Mouse (Mus musculus) embryonic facial prominence, embryonic 12.5 days (tissue): ENCODE measurements around the gene Akap6. TPM values are rescaled to one million over a fixed set of nuclear protein-coding genes. Genes with fewer than 3 reads are reported as not detected.

Source experiments
- ATAC-seq: fragments of 200-750 bp; cut with Nextera tagmentation; 2 replicates; pipeline ENCODE4 v1.8.0; 2017; ENCODE audit not compliant: insufficient number of reproducible peaks, insufficient read depth, low FRiP score, low TSS enrichment
- H3K27ac ChIP-seq: fragments of 300-500 bp; sonication (generic); 2 replicates; pipeline ENCODE4 v1.5.1; 2016; ENCODE audit warnings: mild to moderate bottlenecking
- H3K27me3 ChIP-seq: fragments of 300-500 bp; sonication (generic); 2 replicates; pipeline ENCODE4 v1.6.1; 2016; ENCODE audit warnings: mild to moderate bottlenecking, moderate library complexity
- H3K36me3 ChIP-seq: fragments of 300-500 bp; sonication (generic); 2 replicates; pipeline ENCODE4 v1.6.1; 2016; ENCODE audit warnings: mild to moderate bottlenecking
- H3K4me1 ChIP-seq: fragments of 300-500 bp; sonication (generic); 2 replicates; pipeline ENCODE4 v1.6.1; 2016
- H3K4me2 ChIP-seq: fragments of 300-500 bp; sonication (generic); replicated peaks from 2 replicates; pipeline ENCODE4 v1.6.1; 2016; ENCODE audit warnings: mild to moderate bottlenecking, moderate library complexity
- H3K4me3 ChIP-seq: fragments of 300-500 bp; sonication (generic); 2 replicates; pipeline ENCODE4 v1.5.1; 2016; ENCODE audit warnings: mild to moderate bottlenecking
- H3K9ac ChIP-seq: fragments of 300-500 bp; sonication (generic); 2 replicates; pipeline ENCODE4 v1.6.1; 2016; ENCODE audit warnings: mild to moderate bottlenecking, moderate library complexity
- H3K9me3 ChIP-seq: fragments of 300-500 bp; sonication (generic); 2 replicates; pipeline ENCODE4 v1.6.1; 2016; ENCODE audit warnings: mild to moderate bottlenecking, moderate library complexity
- WGBS: fragments of 180-500 bp; shearing (Covaris S2); methylation state at CpG from one replicate; pipeline ENCODE4 v1.1.7; 2016; 5-methylcytosine and 5-hydroxymethylcytosine counted together
- polyA plus RNA-seq: library from polyadenylated mRNA; unstranded; fragments of >200 nt; fragmentation: Nextera tagmentation; extraction: Ambion mirVana; gene quantifications from 2 replicates; pipeline ENCODE4 v1.2.1, GENCODE M21; 2016

Akap6 gene
- polyA plus RNA-seq, 1 experiment from 2014 or later: 3.5 TPM

GRCm38 (mm10) chr12:52794131-52794530, 94.9 kb downstream of the Akap6 start:
- Histone ChIP-seq H3K4me2 (no peak overlapping the region), H3K4me1 (peaks cover 11% of the 10 kb centered on the region; the same call in 1 of the 2 replicates), H3K9ac (no peak overlapping the region), H3K27me3 (no peaks in the 10 kb centered on the region), H3K4me3 (no peak overlapping the region), H3K36me3 (no peaks in the 10 kb centered on the region), H3K9me3 (no peaks in the 10 kb centered on the region), H3K27ac (no peak overlapping the region)
- WGBS: 76% methylated on average over 4 of the region's 4 CpGs
- ATAC-seq: no peak

- H3K9ac ChIP-seq: no peak overlapping the region
- H3K9me3 ChIP-seq: no peaks in the 10 kb centered on the region
- H3K36me3 ChIP-seq: no peaks in the 10 kb centered on the region
- 89% methylated on average over 18 of the region's 18 CpGs for WGBS
- peaks cover 8% of the 10 kb centered on the region; the same call in 1 of the 2 replicates for H3K4me1 ChIP-seq
- H3K27ac ChIP-seq: no peak overlapping the region
- ATAC-seq: no peak
- H3K27me3 ChIP-seq: no peaks in the 10 kb centered on the region
- no peak overlapping the region for H3K4me3 ChIP-seq
- H3K4me2 ChIP-seq: no peak overlapping the region
Observed at GRCm38 (mm10) chr12:52795551-52796470, 96.6 kb downstream of the Akap6 start.

- Histone ChIP-seq H3K4me3 (no peak overlapping the region), H3K27me3 (no peaks in the 10 kb centered on the region), H3K9me3 (no peaks in the 10 kb centered on the region), H3K36me3 (no peaks in the 10 kb centered on the region), H3K27ac (no peak overlapping the region), H3K4me1 (0 out of 2 replicates have a peak, but pooled peaks cover 4% of the 10 kb centered on the region), H3K4me2 (no peak overlapping the region), H3K9ac (no peak overlapping the region)
- ATAC-seq: no peak
- WGBS: 58% methylated on average over 4 of the region's 4 CpGs
Observed at GRCm38 (mm10) chr12:52796471-52796795, 97.2 kb downstream of the Akap6 start.

- no peaks in the 10 kb centered on the region for H3K27me3 ChIP-seq
- no peak overlapping the region for H3K27ac ChIP-seq
- H3K4me2 ChIP-seq: no peak overlapping the region
- ATAC-seq: no peak
- H3K9ac ChIP-seq: no peak overlapping the region
- 90% methylated on average over 9 of the region's 9 CpGs for WGBS
- H3K4me3 ChIP-seq: no peak overlapping the region
- 0 out of 2 replicates have a peak, but pooled peaks cover 4% of the 10 kb centered on the region for H3K4me1 ChIP-seq
- no peaks in the 10 kb centered on the region for H3K36me3 ChIP-seq
- no peaks in the 10 kb centered on the region for H3K9me3 ChIP-seq
Observed at GRCm38 (mm10) chr12:52799717-52800116, 100.5 kb downstream of the Akap6 start.

GRCm38 (mm10) chr12:52806273-52806672, 107.1 kb downstream of the Akap6 start:
- ATAC-seq: no peak
- Histone ChIP-seq H3K27me3 (no peaks in the 10 kb centered on the region), H3K36me3 (no peaks in the 10 kb centered on the region), H3K9ac (no peak overlapping the region), H3K4me3 (no peak overlapping the region), H3K4me2 (no peak overlapping the region), H3K9me3 (no peaks in the 10 kb centered on the region), H3K27ac (no peak overlapping the region), H3K4me1 (no peaks in the 10 kb centered on the region)
- 73% methylated on average over 3 of the region's 3 CpGs for WGBS

GRCm38 (mm10) chr12:52818588-52818987, 119.4 kb downstream of the Akap6 start:
- Histone ChIP-seq H3K4me3 (no peak overlapping the region), H3K27ac (no peak overlapping the region), H3K9ac (no peak overlapping the region), H3K4me1 (no peaks in the 10 kb centered on the region), H3K36me3 (no peaks in the 10 kb centered on the region), H3K9me3 (no peaks in the 10 kb centered on the region), H3K4me2 (no peak overlapping the region), H3K27me3 (no peaks in the 10 kb centered on the region)
- WGBS: 72% methylated on average over 7 of the region's 7 CpGs
- ATAC-seq: no peak

GRCm38 (mm10) chr12:52824774-52825173, 125.6 kb downstream of the Akap6 start:
- Histone ChIP-seq H3K9ac (no peak overlapping the region), H3K4me3 (no peak overlapping the region), H3K4me1 (no peaks in the 10 kb centered on the region), H3K27me3 (no peaks in the 10 kb centered on the region), H3K9me3 (no peaks in the 10 kb centered on the region), H3K36me3 (no peaks in the 10 kb centered on the region), H3K4me2 (no peak overlapping the region), H3K27ac (no peak overlapping the region)
- ATAC-seq: no peak
- whole genome bisulfite sequencing: 84% methylated on average over 5 of the region's 5 CpGs

GRCm38 (mm10) chr12:52828944-52829736, 130.0 kb downstream of the Akap6 start:
- no peaks in the 10 kb centered on the region for H3K36me3 ChIP-seq
- no peaks in the 10 kb centered on the region for H3K9me3 ChIP-seq
- no peak overlapping the region for H3K9ac ChIP-seq
- peaks cover 2% of the 10 kb centered on the region; the same call in 1 of the 2 replicates for H3K4me1 ChIP-seq
- H3K27ac ChIP-seq: no peak overlapping the region
- no peaks in the 10 kb centered on the region for H3K27me3 ChIP-seq
- WGBS: 75% methylated on average over 14 of the region's 14 CpGs
- no peak overlapping the region for H3K4me3 ChIP-seq
- no peak overlapping the region for H3K4me2 ChIP-seq
- ATAC-seq: no peak

GRCm38 (mm10) chr12:52831782-52832181, 132.6 kb downstream of the Akap6 start:
- H3K9me3 ChIP-seq: no peaks in the 10 kb centered on the region
- peaks cover 25% of the 10 kb centered on the region for H3K4me1 ChIP-seq
- H3K4me3 ChIP-seq: no peak overlapping the region
- H3K36me3 ChIP-seq: no peaks in the 10 kb centered on the region
- WGBS: 55% methylated on average over 9 of the region's 9 CpGs
- ATAC-seq: no peak
- H3K4me2 ChIP-seq: no peak overlapping the region
- H3K27ac ChIP-seq: no peak overlapping the region
- no peaks in the 10 kb centered on the region for H3K27me3 ChIP-seq
- H3K9ac ChIP-seq: no peak overlapping the region

GRCm38 (mm10) chr12:52832230-52832629, 133.0 kb downstream of the Akap6 start:
- H3K9ac ChIP-seq: no peak overlapping the region
- H3K27ac ChIP-seq: no peak overlapping the region
- no peaks in the 10 kb centered on the region for H3K27me3 ChIP-seq
- H3K9me3 ChIP-seq: no peaks in the 10 kb centered on the region
- no peaks in the 10 kb centered on the region for H3K36me3 ChIP-seq
- ATAC-seq: no peak; the same call in 1 of the 2 replicates
- WGBS: 6% methylated on average over 4 of the region's 4 CpGs
- no peak overlapping the region for H3K4me3 ChIP-seq
- H3K4me1 ChIP-seq: peaks cover 25% of the 10 kb centered on the region
- no peak overlapping the region for H3K4me2 ChIP-seq

GRCm38 (mm10) chr12:52833141-52833540, 134.0 kb downstream of the Akap6 start:
- no peak for ATAC-seq
- Histone ChIP-seq H3K9ac (no peak overlapping the region), H3K4me1 (peaks cover 25% of the 10 kb centered on the region), H3K36me3 (no peaks in the 10 kb centered on the region), H3K4me3 (no peak overlapping the region), H3K27me3 (no peaks in the 10 kb centered on the region), H3K27ac (no peak overlapping the region), H3K9me3 (no peaks in the 10 kb centered on the region), H3K4me2 (no peak overlapping the region)
- 64% methylated on average over 6 of the region's 6 CpGs for WGBS

- no peak for ATAC-seq
- Histone ChIP-seq H3K4me3 (no peak overlapping the region), H3K36me3 (no peaks in the 10 kb centered on the region), H3K27me3 (no peaks in the 10 kb centered on the region), H3K9me3 (no peaks in the 10 kb centered on the region), H3K27ac (no peak overlapping the region), H3K9ac (no peak overlapping the region), H3K4me1 (peaks cover 29% of the 10 kb centered on the region), H3K4me2 (no peak overlapping the region)
- WGBS: 14% methylated on average over 10 of the region's 10 CpGs
Observed at GRCm38 (mm10) chr12:52834074-52834473, 134.9 kb downstream of the Akap6 start.
